Mouse (Mus musculus) gastrocnemius, postnatal 36 days (tissue): ENCODE data around the gene Lrrc3c. TPM values are rescaled to one million over a fixed set of nuclear protein-coding genes. Genes with fewer than 3 reads are reported as not detected.
"Not testable (repeated sequence)": the region's sequence is repeated elsewhere in the genome, so short reads cannot be mapped to it uniquely, and the experiment has no call there.

Source experiments
- DNase-seq, 2 experiments: peaks; one replicate each; pipeline ENCODE4 v3.0.0; 2022
- intact Hi-C: fragments of 180-260 bp; cut with DNase I; formaldehyde crosslinking; loops from one replicate; pipeline ENCODE4 v1.15.1; 2025
- total RNA-seq, 2 experiments: library from RNA; stranded (reverse); gene quantifications; 2 replicates each; pipeline ENCODE4 v1.2.3; 2021

The Lrrc3c gene
- total RNA-seq, 2 experiments from 2014 or later: not detected

DNA sequence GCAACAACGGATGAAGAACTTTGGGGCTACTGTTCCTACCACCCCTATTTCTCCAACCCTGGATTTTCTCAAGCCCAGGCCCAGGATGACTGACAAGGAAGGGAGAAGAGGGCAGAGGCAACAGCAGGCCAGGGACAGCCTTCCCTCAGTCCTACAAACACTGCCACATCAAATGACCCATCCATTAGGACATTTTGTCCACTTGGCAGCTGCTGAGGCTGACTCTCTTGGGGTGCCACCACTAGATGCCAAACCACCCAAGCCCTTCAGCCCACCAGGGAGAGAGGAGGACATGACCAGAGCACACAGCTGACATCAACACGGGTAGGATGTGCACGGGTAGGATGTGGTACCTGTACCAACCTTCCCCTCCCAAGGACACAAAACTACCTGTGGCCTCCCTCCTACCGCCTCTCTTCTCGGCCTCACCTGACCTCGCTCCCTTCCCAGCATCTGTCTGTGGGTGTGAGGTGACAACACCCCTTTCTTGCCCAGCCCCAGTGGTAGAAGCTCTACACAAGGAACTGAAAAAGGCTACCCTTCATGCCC, 13.4 kb upstream of the Lrrc3c start:
- intact Hi-C loops: no loop called here
- DNase-seq: no peak

DNA sequence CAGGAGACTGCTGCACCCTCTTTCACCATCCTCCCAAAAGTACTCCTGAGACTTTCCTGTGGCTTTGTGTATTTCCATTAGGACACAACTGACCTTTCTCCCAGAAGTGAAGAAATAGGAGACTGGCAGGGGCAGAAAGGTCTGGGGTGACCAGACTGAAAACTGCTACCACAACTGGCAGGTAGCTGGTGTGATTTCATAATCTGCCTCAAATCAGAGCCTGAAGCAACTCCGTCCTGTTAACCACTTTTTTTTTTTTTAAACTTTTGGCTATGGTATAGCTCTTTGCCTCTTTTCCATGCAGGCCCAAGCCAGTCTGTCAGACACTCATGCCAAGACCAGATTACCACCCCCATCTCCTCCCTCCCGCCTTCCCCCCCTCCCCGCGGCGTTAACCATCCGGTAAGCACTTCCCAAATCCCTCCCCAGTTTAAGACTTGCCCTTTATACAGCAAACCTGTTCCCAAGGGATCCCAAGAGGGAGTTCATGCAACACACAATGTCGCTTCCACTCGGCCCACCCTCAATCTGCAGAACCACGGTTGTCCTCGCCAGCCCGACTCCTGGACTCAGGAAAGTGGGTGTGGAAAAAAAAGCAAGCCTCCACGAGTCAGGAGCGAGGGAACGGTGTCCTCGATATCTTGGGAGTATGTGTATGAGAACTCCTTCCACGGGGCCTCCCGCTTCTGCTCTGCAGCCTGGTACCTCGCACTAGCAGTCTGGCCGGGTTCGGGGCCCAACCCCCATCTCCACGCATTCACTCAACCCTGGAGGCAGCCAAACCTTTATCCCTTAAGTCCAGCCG, 11.8 kb upstream of the Lrrc3c start:
- DNase-seq: peak in 1 of 2 experiments; percentile 31
- intact Hi-C loops: no loop called here

DNA sequence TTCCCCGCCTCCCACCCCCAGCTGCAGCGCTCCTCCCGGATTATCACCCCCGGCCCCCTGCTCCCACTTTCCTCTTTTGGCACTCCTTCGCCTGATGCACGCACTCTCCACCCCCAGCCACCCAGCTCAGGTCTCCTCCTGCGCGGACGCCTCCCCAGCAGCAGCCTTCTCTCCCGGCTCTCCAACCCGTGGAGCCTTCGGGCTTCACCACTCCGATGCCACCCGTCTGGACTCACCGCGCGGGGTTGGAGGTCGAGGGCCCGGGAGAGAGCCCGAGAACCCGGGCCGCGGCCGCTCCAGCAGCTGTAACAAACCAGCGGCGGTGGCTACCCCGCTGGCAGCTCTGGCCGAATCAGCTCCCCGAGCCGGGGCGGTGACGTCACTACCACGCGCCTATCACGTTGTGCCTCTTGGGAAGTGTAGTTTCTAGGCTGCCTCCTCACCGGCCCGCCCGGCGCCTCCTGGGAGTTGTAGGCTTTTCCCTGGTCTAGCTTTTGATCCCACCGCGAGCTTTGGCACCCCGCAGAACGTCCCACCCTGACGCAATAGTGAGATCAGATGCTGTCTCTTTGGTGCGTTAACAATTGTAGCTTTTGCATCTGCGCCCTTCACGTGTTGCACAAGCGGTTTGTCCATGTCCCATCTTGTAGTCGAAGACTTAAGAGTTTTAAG, 11.1 kb upstream of the Lrrc3c start, which contains the start of gene Ormdl3:
Ormdl3 (minus strand) TSS at position 477 of the 672 bp plus-strand sequence.
- DNase-seq: peak; percentile 97 to 98
- intact Hi-C loops: no loop called here

DNA sequence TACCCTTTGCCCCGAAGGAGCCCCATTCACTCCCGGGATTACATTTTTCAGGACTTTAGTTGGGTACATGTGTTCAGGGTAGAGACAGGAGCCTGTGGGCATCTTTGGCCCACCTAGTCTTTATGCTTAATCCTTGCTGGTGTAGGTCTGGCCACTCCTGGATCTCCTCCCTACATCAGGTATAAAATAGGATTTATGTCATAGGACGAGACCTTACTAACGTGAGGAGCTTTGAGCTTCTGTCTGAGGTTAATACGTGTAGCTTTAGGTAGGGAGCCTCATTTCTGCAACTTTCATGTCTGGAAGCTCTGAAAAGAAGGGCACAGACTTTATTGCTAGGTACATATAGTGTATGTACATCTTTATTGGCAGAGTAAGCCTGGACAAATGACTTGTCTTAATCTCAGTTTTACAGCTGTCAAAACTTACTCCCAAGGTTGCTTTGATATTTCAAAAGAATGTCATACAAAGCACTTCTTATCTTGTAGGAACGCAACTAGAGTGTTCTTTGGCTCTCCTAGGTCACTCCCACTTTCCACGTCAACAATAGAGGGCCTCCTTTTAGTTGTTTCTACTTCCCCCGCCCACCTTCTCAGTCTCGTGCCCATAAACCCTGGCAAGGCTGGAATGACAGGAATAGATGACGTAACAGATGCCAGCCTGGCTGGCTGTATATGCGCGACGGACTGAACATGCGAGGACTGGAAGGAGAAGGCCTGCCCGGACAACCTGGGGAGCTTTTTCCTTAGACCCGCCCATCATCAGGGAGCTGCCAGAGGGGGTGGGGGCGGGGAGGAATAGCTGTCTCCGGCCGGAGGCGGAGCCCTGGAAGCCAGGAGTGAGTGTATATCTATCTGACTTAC, 10.2 kb upstream of the Lrrc3c start:
- DNase-seq: peak; percentile 42 to 73
- intact Hi-C loops: no loop called here

DNA sequence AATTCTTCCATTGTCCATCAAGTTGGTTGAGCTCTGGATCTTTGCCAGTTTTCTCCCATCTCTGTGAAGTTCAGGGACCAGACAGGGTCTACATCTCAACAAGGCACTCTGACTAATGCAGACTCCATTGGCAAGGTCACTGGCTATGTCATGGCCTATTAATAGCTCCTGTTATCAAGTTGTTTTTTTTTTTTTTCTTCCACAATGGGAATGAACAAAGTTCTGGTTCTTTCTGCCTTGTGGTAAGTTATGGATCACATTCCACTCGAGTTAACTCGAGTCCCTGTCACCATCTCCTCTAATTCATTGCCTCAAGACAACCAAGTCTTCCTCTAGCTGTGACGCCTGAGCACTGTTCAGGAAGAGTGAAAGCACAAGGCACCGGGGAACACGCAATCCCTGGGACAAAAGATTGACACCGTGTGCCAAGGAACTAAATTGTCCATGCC, 9.2 kb upstream of the Lrrc3c start:
- intact Hi-C loops: no loop called here
- DNase-seq: peak in 1 of 2 experiments; percentile 6

GRCm38 (mm10) chr11:98589306-98589705, 8.8 kb upstream of the Lrrc3c start:
- DNase-seq: no peak
- intact Hi-C loops: no loop called here

- intact Hi-C loops: no loop called here
Observed at GRCm38 (mm10) chr11:98590548-98591445, 7.3 kb upstream of the Lrrc3c start.

DNA sequence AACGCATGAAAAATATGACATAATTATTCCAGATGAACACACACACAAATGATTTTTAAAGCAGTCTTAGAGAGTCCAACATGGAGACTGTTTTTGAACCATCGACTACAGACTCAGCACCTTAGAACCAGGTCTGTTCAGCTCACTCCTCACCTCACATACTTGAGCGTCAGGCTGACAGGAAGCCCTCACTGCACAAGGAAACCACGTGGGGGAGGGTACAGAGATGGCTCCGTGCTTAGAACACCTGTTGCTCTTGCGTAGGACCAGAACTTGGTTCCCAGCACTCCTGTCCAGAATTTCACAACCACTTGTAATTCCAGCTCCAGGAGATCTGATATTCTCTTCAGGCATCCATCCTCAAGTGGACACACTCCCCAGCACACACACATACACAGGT, 3.1 kb upstream of the Lrrc3c start:
- intact Hi-C loops: no loop called here
- DNase-seq: no peak

More at GRCm38 (mm10) chr11:98590548-98591445, 7.3 kb upstream of the Lrrc3c start:
- no peak for DNase-seq

- peak in 1 of 2 experiments; percentile 8 for DNase-seq
- intact Hi-C loops: no loop called here
Observed at GRCm38 (mm10) chr11:98595473-98595872, 2.6 kb upstream of the Lrrc3c start.

- DNase-seq: no peak
- intact Hi-C loops: no loop called here
Observed at GRCm38 (mm10) chr11:98595955-98596354, 2.1 kb upstream of the Lrrc3c start.

GRCm38 (mm10) chr11:98597363-98597762, 728 bp upstream of the Lrrc3c start:
- intact Hi-C loops: no loop called here
- peak in 1 of 2 experiments; percentile 25 for DNase-seq

GRCm38 (mm10) chr11:98598851-98599290, 780 bp downstream of the Lrrc3c start:
- intact Hi-C loops: no loop called here

DNA sequence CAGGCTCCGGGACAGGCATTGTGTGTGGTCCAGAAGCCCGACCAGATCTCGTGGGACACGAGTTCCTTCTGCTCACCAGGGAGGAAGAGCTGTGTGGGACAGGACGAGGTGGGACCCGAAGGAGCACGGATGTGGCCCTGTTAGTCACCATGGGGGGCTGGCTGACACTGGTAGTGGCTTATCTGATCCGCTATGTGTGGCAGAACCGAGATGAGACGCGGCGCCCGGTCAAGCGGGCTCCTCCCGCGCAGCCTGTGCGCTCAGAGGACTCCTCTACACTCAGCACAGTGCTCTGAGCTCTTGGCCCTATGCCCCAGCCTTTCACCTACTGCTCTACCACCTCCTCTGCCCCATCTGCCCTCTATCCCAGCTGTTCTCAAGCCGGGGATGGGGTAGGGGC, 1.2 kb downstream of the Lrrc3c start:
- intact Hi-C loops: no loop called here

More at GRCm38 (mm10) chr11:98598851-98599290, 780 bp downstream of the Lrrc3c start:
- DNase-seq: peak in 1 of 2 experiments; percentile 12

GRCm38 (mm10) chr11:98602090-98602690, 4.1 kb downstream of the Lrrc3c start:
- DNase-seq: no peak
- intact Hi-C loops: loop anchor here (10.0 kb wide), 1 partner anchor 53 kb away; no protein-coding TSS in a partner anchor

More for the DNA sequence above, 1.2 kb downstream of the Lrrc3c start:
- DNase-seq: no peak

DNA sequence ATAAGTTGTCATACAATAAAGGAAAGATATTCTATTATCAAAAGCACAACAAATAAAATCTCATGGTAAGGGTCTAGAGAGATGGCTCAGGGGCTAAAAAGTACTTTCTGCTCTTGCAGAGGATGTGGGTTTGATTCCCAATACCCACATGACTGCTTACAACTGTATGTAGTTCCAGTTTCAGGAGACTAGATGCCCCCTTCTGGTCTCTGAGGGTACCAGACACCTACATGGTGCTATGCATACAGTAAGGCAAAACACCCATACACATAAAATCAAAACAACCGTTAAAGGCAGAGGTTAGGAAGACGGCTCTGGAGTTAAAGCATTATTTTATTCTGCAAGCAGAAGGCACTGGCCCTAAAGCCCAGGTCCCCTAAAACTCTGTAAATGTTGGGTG, 5.9 kb downstream of the Lrrc3c start:
- intact Hi-C loops: loop anchor here (10.0 kb wide), 1 partner anchor 51 kb away; no protein-coding TSS in a partner anchor

GRCm38 (mm10) chr11:98604911-98605310, 6.8 kb downstream of the Lrrc3c start:
- not testable (repeated sequence) for DNase-seq
- intact Hi-C loops: loop anchor here (10.0 kb wide), 1 partner anchor 50 kb away; no protein-coding TSS in a partner anchor

More for the DNA sequence above, 5.9 kb downstream of the Lrrc3c start:
- DNase-seq: no peak

- intact Hi-C loops: loop anchor here (10.0 kb wide), 1 partner anchor 48 kb away; no protein-coding TSS in a partner anchor
- DNase-seq: no peak
Observed at GRCm38 (mm10) chr11:98606763-98607162, 8.7 kb downstream of the Lrrc3c start.

DNA sequence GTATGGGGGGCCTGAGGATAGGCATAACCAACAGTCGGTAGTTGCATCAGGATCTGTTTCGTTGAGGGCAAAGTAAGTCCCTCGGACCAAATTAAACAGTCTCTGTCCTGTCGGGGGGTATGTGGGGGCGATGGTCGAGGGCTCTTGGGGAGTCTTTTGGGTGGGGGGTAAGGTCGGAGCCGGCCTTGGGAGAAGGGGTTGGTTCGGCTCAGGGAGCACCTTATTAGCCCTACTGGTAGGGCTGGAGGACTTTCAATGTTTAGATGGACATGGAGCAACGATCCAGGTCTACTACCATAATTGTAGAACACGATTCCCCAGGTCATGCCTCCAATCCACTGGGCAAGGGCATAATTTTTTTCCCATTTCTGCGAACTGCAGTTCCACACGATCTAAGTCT, 22.7 kb downstream of the Lrrc3c start:
- DNase-seq: no peak
- intact Hi-C loops: no loop called here
